Mouse (Mus musculus) limb, embryonic 15.5 days (tissue): ENCODE measurements at regions not wholly inside any gene's neighbourhood (a gene's known extent, or its start where the extent isn't known, plus 50 kb on each side); places are given as distances from the start of the nearest gene placed in this dataset.

Experiments used
- ATAC-seq: fragments of 200-750 bp; cut with Nextera tagmentation; 2 replicates; pipeline ENCODE4 v1.8.0; 2017; ENCODE audit warnings: low read depth, moderate TSS enrichment; ENCODE audit not compliant: insufficient number of reproducible peaks, low FRiP score, low TSS enrichment
- H3K27ac ChIP-seq: fragments of 300-500 bp; sonication (generic); 2 replicates; pipeline ENCODE4 v1.5.1; 2015; ENCODE audit warnings: moderate library complexity, mild to moderate bottlenecking, inconsistent platforms
- H3K27me3 ChIP-seq: fragments of 300-500 bp; sonication (generic); 2 replicates; pipeline ENCODE4 v1.6.1; 2015; ENCODE audit warnings: inconsistent platforms
- H3K36me3 ChIP-seq: fragments of 300-500 bp; sonication (generic); 2 replicates; pipeline ENCODE4 v1.6.1; 2015; ENCODE audit warnings: inconsistent platforms
- H3K4me1 ChIP-seq: fragments of 300-500 bp; sonication (generic); 2 replicates; pipeline ENCODE4 v1.6.1; 2015; ENCODE audit warnings: inconsistent platforms
- H3K4me2 ChIP-seq: fragments of 300-500 bp; sonication (generic); 2 replicates; pipeline ENCODE4 v1.6.1; 2015; ENCODE audit warnings: mild to moderate bottlenecking, inconsistent platforms
- H3K4me3 ChIP-seq: fragments of 300-500 bp; sonication (generic); 2 replicates; pipeline ENCODE4 v1.5.1; 2015; ENCODE audit warnings: mild to moderate bottlenecking, inconsistent platforms
- H3K9ac ChIP-seq: fragments of 300-500 bp; sonication (generic); 2 replicates; pipeline ENCODE4 v1.6.1; 2015; ENCODE audit warnings: inconsistent platforms
- H3K9me3 ChIP-seq: fragments of 300-500 bp; sonication (generic); 2 replicates; pipeline ENCODE4 v1.6.1; 2016; ENCODE audit warnings: inconsistent platforms
- WGBS: fragments of 180-500 bp; shearing (Covaris S2); methylation state at CpG from one replicate; pipeline ENCODE4 v1.1.7; 2015; 5-methylcytosine and 5-hydroxymethylcytosine counted together

- H3K9ac ChIP-seq, result no peak overlapping the region
- H3K4me3 ChIP-seq, result no peak overlapping the region
- no peaks in the 10 kb centered on the region for H3K27me3 ChIP-seq
- H3K36me3 ChIP-seq, result no peaks in the 10 kb centered on the region
- WGBS, result 74% methylated on average over 1 of the region's 1 CpGs
- H3K4me1 ChIP-seq, result no peaks in the 10 kb centered on the region
- H3K4me2 ChIP-seq, result no peak overlapping the region
- no peak overlapping the region for H3K27ac ChIP-seq
- no peak for ATAC-seq
- H3K9me3 ChIP-seq, result no peaks in the 10 kb centered on the region
These were observed 534.6 kb upstream of the Lmcd1 start for GRCm38 (mm10) chr6:111738983-111739382.

- Histone ChIP-seq H3K9me3 (no peaks in the 10 kb centered on the region), H3K9ac (no peak overlapping the region), H3K27me3 (no peaks in the 10 kb centered on the region), H3K4me1 (no peaks in the 10 kb centered on the region), H3K4me3 (no peak overlapping the region), H3K4me2 (no peak overlapping the region), H3K27ac (no peak overlapping the region), H3K36me3 (no peaks in the 10 kb centered on the region)
- 81% methylated on average over 5 of the region's 5 CpGs for WGBS
- ATAC-seq, result no peak
These were observed 491.7 kb upstream of the Lmcd1 start for GRCm38 (mm10) chr6:111781710-111782481.

GRCm38 (mm10) chr6:111808611-111809010 is 464.9 kb upstream of the Lmcd1 start:
- Histone ChIP-seq H3K9ac (no peak overlapping the region), H3K4me1 (no peaks in the 10 kb centered on the region), H3K9me3 (no peaks in the 10 kb centered on the region), H3K36me3 (no peaks in the 10 kb centered on the region), H3K4me3 (no peak overlapping the region), H3K27me3 (no peaks in the 10 kb centered on the region), H3K4me2 (no peak overlapping the region), H3K27ac (no peak overlapping the region)
- ATAC-seq, result no peak

- H3K4me2 ChIP-seq, result no peak overlapping the region
- no peaks in the 10 kb centered on the region for H3K4me1 ChIP-seq
- 81% methylated on average over 7 of the region's 7 CpGs for WGBS
- H3K36me3 ChIP-seq, result no peaks in the 10 kb centered on the region
- H3K4me3 ChIP-seq, result no peak overlapping the region
- H3K9me3 ChIP-seq, result no peaks in the 10 kb centered on the region
- no peak for ATAC-seq
- H3K9ac ChIP-seq, result no peak overlapping the region
- no peaks in the 10 kb centered on the region for H3K27me3 ChIP-seq
- H3K27ac ChIP-seq, result no peak overlapping the region
These were observed 459.5 kb upstream of the Lmcd1 start for GRCm38 (mm10) chr6:111813982-111814603.

GRCm38 (mm10) chr6:111815150-111815549 is 458.4 kb upstream of the Lmcd1 start:
- H3K9me3 ChIP-seq, result no peaks in the 10 kb centered on the region
- no peaks in the 10 kb centered on the region for H3K4me1 ChIP-seq
- no peaks in the 10 kb centered on the region for H3K36me3 ChIP-seq
- H3K4me2 ChIP-seq, result no peak overlapping the region
- no peak overlapping the region for H3K27ac ChIP-seq
- no peak for ATAC-seq
- no peak overlapping the region for H3K4me3 ChIP-seq
- no peak overlapping the region for H3K9ac ChIP-seq
- H3K27me3 ChIP-seq, result no peaks in the 10 kb centered on the region

- no peak for ATAC-seq
- no peaks in the 10 kb centered on the region for H3K4me1 ChIP-seq
- no peak overlapping the region for H3K4me2 ChIP-seq
- no peaks in the 10 kb centered on the region for H3K9me3 ChIP-seq
- H3K27me3 ChIP-seq, result no peaks in the 10 kb centered on the region
- H3K9ac ChIP-seq, result no peak overlapping the region
- H3K4me3 ChIP-seq, result no peak overlapping the region
- 63% methylated on average over 3 of the region's 3 CpGs for WGBS
- H3K36me3 ChIP-seq, result no peaks in the 10 kb centered on the region
- H3K27ac ChIP-seq, result no peak overlapping the region
These were observed 453.3 kb upstream of the Lmcd1 start for GRCm38 (mm10) chr6:111820265-111820664.

GRCm38 (mm10) chr6:111844321-111844835 is 429.2 kb upstream of the Lmcd1 start:
- no peak overlapping the region for H3K27ac ChIP-seq
- H3K4me3 ChIP-seq, result no peak overlapping the region
- no peaks in the 10 kb centered on the region for H3K27me3 ChIP-seq
- no peaks in the 10 kb centered on the region for H3K4me1 ChIP-seq
- WGBS, result 32% methylated on average over 6 of the region's 6 CpGs
- no peak overlapping the region for H3K4me2 ChIP-seq
- no peak overlapping the region for H3K9ac ChIP-seq
- ATAC-seq, result no peak
- no peaks in the 10 kb centered on the region for H3K36me3 ChIP-seq
- no peaks in the 10 kb centered on the region for H3K9me3 ChIP-seq

- Histone ChIP-seq H3K4me3 (no peak overlapping the region), H3K4me2 (no peak overlapping the region), H3K4me1 (no peaks in the 10 kb centered on the region), H3K9ac (no peak overlapping the region), H3K27ac (no peak overlapping the region), H3K9me3 (no peaks in the 10 kb centered on the region), H3K27me3 (no peaks in the 10 kb centered on the region), H3K36me3 (no peaks in the 10 kb centered on the region)
- no peak for ATAC-seq
- WGBS, result 62% methylated on average over 3 of the region's 3 CpGs
These were observed 407.4 kb upstream of the Lmcd1 start for GRCm38 (mm10) chr6:111866101-111866598.

- WGBS, result 44% methylated on average over 1 of the region's 1 CpGs
- Histone ChIP-seq H3K9me3 (no peaks in the 10 kb centered on the region), H3K27ac (no peak overlapping the region), H3K27me3 (no peaks in the 10 kb centered on the region), H3K9ac (no peak overlapping the region), H3K4me1 (no peaks in the 10 kb centered on the region), H3K4me2 (no peak overlapping the region), H3K4me3 (no peak overlapping the region), H3K36me3 (no peaks in the 10 kb centered on the region)
- ATAC-seq, result no peak
These were observed 391.0 kb upstream of the Lmcd1 start for GRCm38 (mm10) chr6:111882557-111882956.

- Histone ChIP-seq H3K9me3 (no peaks in the 10 kb centered on the region), H3K36me3 (no peaks in the 10 kb centered on the region), H3K27ac (no peak overlapping the region), H3K27me3 (no peaks in the 10 kb centered on the region), H3K9ac (no peak overlapping the region), H3K4me2 (no peak overlapping the region), H3K4me1 (no peaks in the 10 kb centered on the region), H3K4me3 (no peak overlapping the region)
- no peak for ATAC-seq
- WGBS, result 48% methylated on average over 1 of the region's 1 CpGs
These were observed 389.6 kb upstream of the Lmcd1 start for GRCm38 (mm10) chr6:111883946-111884345.

- no peak overlapping the region for H3K9ac ChIP-seq
- 0 out of 2 replicates have a peak, but pooled peaks cover 2% of the 10 kb centered on the region for H3K4me1 ChIP-seq
- H3K4me2 ChIP-seq, result no peak overlapping the region
- no peaks in the 10 kb centered on the region for H3K9me3 ChIP-seq
- no peaks in the 10 kb centered on the region for H3K27me3 ChIP-seq
- H3K4me3 ChIP-seq, result no peak overlapping the region
- no peaks in the 10 kb centered on the region for H3K36me3 ChIP-seq
- ATAC-seq, result no peak
- 55% methylated on average over 2 of the region's 2 CpGs for WGBS
- H3K27ac ChIP-seq, result no peak overlapping the region
These were observed 361.6 kb upstream of the Lmcd1 start for GRCm38 (mm10) chr6:111911997-111912396.

- Histone ChIP-seq H3K4me2 (no peak overlapping the region), H3K36me3 (no peaks in the 10 kb centered on the region), H3K4me3 (no peak overlapping the region), H3K4me1 (0 out of 2 replicates have a peak, but pooled peaks cover 2% of the 10 kb centered on the region), H3K9me3 (no peaks in the 10 kb centered on the region), H3K9ac (no peak overlapping the region), H3K27me3 (no peaks in the 10 kb centered on the region), H3K27ac (no peak overlapping the region)
- 72% methylated on average over 11 of the region's 11 CpGs for WGBS
- ATAC-seq, result no peak
These were observed 359.7 kb upstream of the Lmcd1 start for GRCm38 (mm10) chr6:111913771-111914405.
